Mouse (Mus musculus): Measurements from ENCODE around the gene Evx2.

- no peak for TF ChIP-seq GABPA (IDR thresholded peaks at IDR 0.05; ENCODE audit: low read depth, low read length)
- TF ChIP-seq POLR2A (IDR thresholded peaks at IDR 0.05; ENCODE audit: control insufficient read depth in 1 of 2, insufficient read depth in 1 of 2, low read depth in 1 of 2, low read length in 2 of 2, poor library complexity in 1 of 2), result no peak
- TF ChIP-seq SMC3 (IDR thresholded peaks at IDR 0.05; ENCODE audit: low read depth, low read length), result no peak
- no peak for TF ChIP-seq MYC (IDR thresholded peaks at IDR 0.05; ENCODE audit: low read depth, low read length)
- no peak for TF ChIP-seq CTCF (IDR thresholded peaks at IDR 0.05 in 2 of 3, conservative IDR thresholded peaks at IDR 0.05 in 1 of 3; ENCODE audit: control insufficient read depth in 1 of 3, insufficient read depth in 1 of 3, low read depth in 2 of 3, low read length in 3 of 3, poor library complexity in 1 of 3, severe bottlenecking in 1 of 3)
Observed at GRCm38 (mm10) chr2:74678891-74679595, 19.7 kb upstream of the Evx2 start, which contains the start of gene Hoxd11.
